Mouse (Mus musculus): Measurements from ENCODE around the gene Gm20916. TPM values are rescaled to one million over a fixed set of nuclear protein-coding genes. Genes with fewer than 3 reads are reported as not detected.
"Not testable (repeated sequence)": the region's sequence is repeated elsewhere in the genome, so short reads cannot be mapped to it uniquely, and the experiment has no call there.

Gene Gm20916
- polyA plus RNA-seq (2015; fragmentation: Nextera tagmentation; extraction: Ambion mirVana) = not detected in 2 replicates

- not testable (repeated sequence) for H3K4me1 ChIP-seq (ENCODE audit: insufficient read depth, low read depth, low read length); H3K4me2 ChIP-seq (replicated peaks; ENCODE audit: low read depth, low read length); H3K9ac ChIP-seq (replicated peaks; ENCODE audit: low read depth); ATAC-seq; H3K27me3 ChIP-seq (replicated peaks; ENCODE audit: insufficient read depth, low read length); DNase-seq (ENCODE audit: low spot score); H3K27ac ChIP-seq (ENCODE audit: low read length); H3K36me3 ChIP-seq (ENCODE audit: insufficient read depth, low read length); H3K9me3 ChIP-seq (ENCODE audit: low read length); H3K4me3 ChIP-seq (ENCODE audit: low read depth, low read length)
- WGBS = no CpG with 5 or more reads among the region's 6 CpGs
Observed at GRCm38 (mm10) chrY:79319265-79319664, at the start of gene Gm20916. Gm20916 (plus strand) TSS chrY:79319565.

Other genes starting within 250 kb of the Gm20916 start
- gene Gm20917, start 168.4 kb upstream of the Gm20916 start, polyA plus RNA-seq (2015; fragmentation: Nextera tagmentation; extraction: Ambion mirVana) = not detected in 2 replicates

Measured in lung, postnatal 0 days (tissue).